Mouse (Mus musculus) heart, embryonic 10.5 days (tissue): Measurements from ENCODE around the gene 4932415D10Rik. TPM values are rescaled to one million over a fixed set of nuclear protein-coding genes. Genes with fewer than 3 reads are reported as not detected.

Source experiments
- DNase-seq: peaks from one replicate; pipeline ENCODE4 v3.0.0-alpha.2; 2017; ENCODE audit warnings: low spot score
- H3K27ac ChIP-seq: fragments of 300-500 bp; sonication (generic); 2 replicates; pipeline ENCODE4 v1.5.1; 2016; ENCODE audit warnings: mild to moderate bottlenecking
- H3K27me3 ChIP-seq: fragments of 300-500 bp; sonication (generic); 2 replicates; pipeline ENCODE4 v1.6.1; 2016; ENCODE audit warnings: mild to moderate bottlenecking; ENCODE audit not compliant: poor library complexity, insufficient read depth, severe bottlenecking
- H3K36me3 ChIP-seq: fragments of 300-500 bp; sonication (generic); 2 replicates; pipeline ENCODE4 v1.6.1; 2016; ENCODE audit warnings: mild to moderate bottlenecking, moderate library complexity
- H3K4me1 ChIP-seq: fragments of 300-500 bp; sonication (generic); 2 replicates; pipeline ENCODE4 v1.6.1; 2016; ENCODE audit warnings: mild to moderate bottlenecking
- H3K4me3 ChIP-seq: fragments of 300-500 bp; sonication (generic); 2 replicates; pipeline ENCODE4 v1.5.1; 2016; ENCODE audit warnings: mild to moderate bottlenecking, moderate library complexity
- H3K9me3 ChIP-seq: fragments of 300-500 bp; sonication (generic); 2 replicates; pipeline ENCODE4 v1.6.1; 2016; ENCODE audit warnings: mild to moderate bottlenecking, moderate library complexity
- WGBS: fragments of 180-500 bp; shearing (Covaris S2); methylation state at CpG from one replicate; pipeline ENCODE4 v1.1.7; 2016; 5-methylcytosine and 5-hydroxymethylcytosine counted together
- polyA plus RNA-seq: library from polyadenylated mRNA; unstranded; fragments of >200 nt; fragmentation: Nextera tagmentation; extraction: Ambion mirVana; gene quantifications from 2 replicates; pipeline ENCODE4 v1.2.1, GENCODE M21; 2016

Gene 4932415D10Rik
- 0.03 TPM in 1 of 2 replicates, not detected in the other for polyA plus RNA-seq

DNA sequence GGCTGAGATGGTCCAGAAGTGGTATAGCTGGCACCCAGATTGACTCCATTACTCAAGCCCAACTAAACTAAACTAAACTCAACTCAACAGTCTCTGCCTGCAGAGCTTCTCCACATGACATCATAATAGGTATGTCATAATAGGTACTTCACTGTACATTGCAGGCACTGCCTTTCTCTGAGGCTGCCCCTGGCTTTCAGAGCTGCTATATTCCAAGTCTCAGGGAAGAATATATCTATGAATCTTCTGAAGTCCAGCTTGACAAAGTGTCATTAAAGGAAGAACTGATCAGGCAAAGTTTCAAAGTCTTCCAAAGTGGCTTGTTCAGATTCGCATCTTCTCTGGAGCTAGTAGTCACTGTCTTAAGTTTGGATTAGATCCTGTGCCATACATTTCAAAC is at the start of gene 4932415D10Rik:
TSS of gene 4932415D10Rik (minus strand) at position 101 of the 400 bp plus-strand sequence.
- Histone ChIP-seq H3K27ac (no peak within 1 kb of the TSS), H3K27me3 (no peaks in the 10 kb centered on the region), H3K9me3 (no peaks in the 10 kb centered on the region), H3K36me3 (no peaks in the 10 kb centered on the region), H3K4me3 (no peak within 1 kb of the TSS), H3K4me1 (no peaks in the 10 kb centered on the region)
- 83% methylated on average over 1 of the region's 1 CpGs for WGBS
- no peak for DNase-seq

DNA sequence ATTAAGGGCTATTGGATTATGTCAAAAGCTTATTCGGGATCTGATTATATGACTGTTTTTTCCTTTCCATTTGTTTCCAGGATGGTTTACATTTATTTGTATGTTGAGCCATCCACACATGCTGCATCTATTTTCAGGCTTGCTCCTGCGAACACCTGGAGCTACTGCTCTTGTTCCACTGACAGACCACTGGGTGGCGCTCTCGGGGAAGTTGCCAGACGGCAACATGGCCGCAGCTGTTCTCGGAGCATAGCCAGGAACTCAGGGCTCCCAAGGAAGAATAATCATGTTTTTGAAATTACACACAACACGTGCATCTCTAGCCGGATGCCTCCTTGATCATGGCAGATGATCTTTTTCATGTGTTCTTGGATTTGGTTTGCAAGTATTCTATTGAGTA is 45.5 kb upstream of the 4932415D10Rik start:
- DNase-seq, result no peak
- 82% methylated on average over 9 of the region's 9 CpGs for WGBS
- no peak overlapping the region for H3K4me3 ChIP-seq
- no peaks in the 10 kb centered on the region for H3K4me1 ChIP-seq
- peaks cover 20% of the 10 kb centered on the region for H3K36me3 ChIP-seq
- no peaks in the 10 kb centered on the region for H3K27me3 ChIP-seq
- H3K27ac ChIP-seq, result no peak overlapping the region
- H3K9me3 ChIP-seq, result peaks cover 11% of the 10 kb centered on the region

DNA sequence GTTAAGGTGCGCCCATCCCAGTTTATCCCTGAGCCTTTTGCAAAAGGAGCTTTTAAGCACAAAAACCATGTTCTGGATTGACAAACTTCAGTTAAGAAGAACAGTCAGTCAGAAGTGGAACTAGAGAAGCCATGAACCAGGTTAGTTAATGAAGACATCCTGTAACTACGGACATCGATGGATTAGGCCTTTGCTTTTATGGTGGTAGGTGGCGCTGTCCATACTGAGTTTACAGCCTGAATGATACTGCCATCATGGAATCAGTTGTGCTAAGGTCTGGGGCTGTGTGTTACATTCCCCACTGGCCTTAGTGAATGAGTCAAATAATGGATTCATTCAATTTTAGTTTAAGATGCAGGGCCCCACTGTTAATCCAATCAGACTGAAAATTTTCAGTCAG is 39.0 kb upstream of the 4932415D10Rik start:
- Histone ChIP-seq H3K27ac (no peak overlapping the region), H3K9me3 (0 out of 2 replicates have a peak, but pooled peaks cover 6% of the 10 kb centered on the region), H3K27me3 (no peaks in the 10 kb centered on the region), H3K4me3 (no peak overlapping the region), H3K36me3 (no peaks in the 10 kb centered on the region), H3K4me1 (no peaks in the 10 kb centered on the region)
- DNase-seq, result no peak
- 97% methylated on average over 4 of the region's 4 CpGs for WGBS

DNA sequence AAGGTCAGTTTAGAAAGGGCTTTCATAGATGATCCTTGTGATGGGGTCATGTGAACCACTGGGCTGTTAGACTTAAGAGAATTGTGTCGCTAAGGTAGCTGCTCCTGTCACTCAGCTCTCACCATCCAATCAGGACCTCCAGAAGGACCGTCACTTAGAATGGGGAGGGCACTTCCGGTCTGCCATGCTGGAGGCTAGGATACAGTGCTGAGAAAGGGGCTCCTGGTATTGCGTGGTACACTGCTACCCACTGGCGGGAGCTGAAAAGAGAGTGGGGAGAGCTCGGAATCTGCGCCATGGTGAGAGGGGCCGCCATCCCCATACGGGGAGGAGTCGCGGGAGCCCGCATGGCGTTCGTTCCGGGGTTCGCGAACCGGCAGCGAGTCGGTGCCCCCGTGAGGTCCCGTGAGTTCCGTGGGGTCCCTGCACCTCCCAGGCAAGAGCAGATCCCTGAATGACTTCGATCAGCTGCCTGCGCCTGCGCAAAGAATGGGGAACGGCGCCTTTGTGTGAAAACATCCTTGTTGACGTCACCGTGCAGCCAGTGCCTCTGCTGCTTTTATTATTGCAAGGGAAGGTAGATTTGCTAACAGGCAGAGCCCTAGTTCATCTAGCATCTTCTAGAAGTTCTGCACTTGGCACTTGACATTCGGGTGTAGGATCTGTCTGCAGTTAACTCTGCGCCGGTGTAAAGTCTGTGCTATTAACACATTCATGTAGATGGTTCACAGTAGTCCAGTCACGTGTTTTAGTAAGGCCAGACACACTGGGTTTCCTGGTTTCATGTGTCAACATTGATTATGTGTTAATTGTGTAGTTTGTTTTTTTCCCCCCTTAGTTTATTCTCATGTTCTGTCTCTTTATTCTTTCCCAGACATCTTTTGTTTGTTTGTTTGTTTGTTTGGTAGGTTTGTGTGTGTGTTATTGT is 38.0 kb upstream of the 4932415D10Rik start, which contains the start of gene Gm4924:
TSS of gene Gm4924 (plus strand) at position 173 of the 928 bp plus-strand sequence.
- no peaks in the 10 kb centered on the region for H3K36me3 ChIP-seq
- 0 out of 2 replicates have a peak, but pooled peaks cover 6% of the 10 kb centered on the region for H3K9me3 ChIP-seq
- peak; percentile 92 for DNase-seq
- no peaks in the 10 kb centered on the region for H3K27me3 ChIP-seq
- peak within 1 kb of the TSS; percentile 89 for H3K4me3 ChIP-seq
- H3K4me1 ChIP-seq, result no peaks in the 10 kb centered on the region
- WGBS, result 5% methylated on average over 34 of the region's 34 CpGs
- peak within 1 kb of the TSS; percentile 97 for H3K27ac ChIP-seq

DNA sequence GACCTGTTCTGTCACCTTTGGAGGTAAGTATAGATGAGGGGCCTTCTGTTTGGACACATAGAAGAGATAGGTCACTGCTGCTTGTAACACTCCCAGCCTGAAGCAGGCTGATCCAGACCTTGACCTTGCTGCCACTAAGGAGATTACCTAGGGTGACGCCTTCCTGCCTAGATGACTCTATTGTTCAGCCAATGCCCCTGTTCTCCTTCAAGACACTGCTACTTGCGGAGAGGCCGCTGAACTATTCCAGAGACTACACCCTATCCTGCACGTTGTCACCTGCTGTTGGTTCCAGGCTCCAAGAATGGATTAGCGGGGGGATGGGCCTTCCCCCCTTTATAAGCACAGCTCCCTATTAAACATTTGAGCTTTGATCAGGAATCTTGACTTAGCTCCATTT is 13.4 kb upstream of the 4932415D10Rik start:
- 78% methylated on average over 5 of the region's 5 CpGs for WGBS
- no peak for DNase-seq
- H3K9me3 ChIP-seq, result no peaks in the 10 kb centered on the region

DNA sequence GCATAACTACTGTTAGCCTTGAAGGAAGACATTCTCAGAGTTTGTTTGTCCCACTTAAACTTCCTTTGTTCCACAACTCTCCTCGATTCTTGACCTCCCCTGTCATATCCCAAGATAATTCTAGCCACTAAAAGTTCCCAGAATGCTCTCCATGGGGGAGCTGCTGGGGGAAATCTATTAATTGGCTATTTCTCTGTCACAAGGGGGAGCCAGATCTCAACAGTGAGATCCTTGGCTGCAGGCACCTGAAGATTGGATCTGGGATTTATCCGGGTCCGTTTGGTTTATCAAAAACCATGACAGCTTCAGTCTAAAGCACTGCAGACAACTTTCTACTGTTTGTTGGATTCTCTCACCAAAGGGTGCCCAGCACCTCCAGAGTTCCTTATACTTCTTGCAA is 3.8 kb upstream of the 4932415D10Rik start:
- Histone ChIP-seq H3K36me3 (no peaks in the 10 kb centered on the region), H3K9me3 (peaks cover 8% of the 10 kb centered on the region; the same call in 1 of the 2 replicates), H3K27me3 (no peaks in the 10 kb centered on the region), H3K27ac (no peak overlapping the region), H3K4me3 (no peak overlapping the region), H3K4me1 (no peaks in the 10 kb centered on the region)
- no peak for DNase-seq
- 60% methylated on average over 3 of the region's 3 CpGs for WGBS

More for the DNA sequence above, 13.4 kb upstream of the 4932415D10Rik start:
- no peaks in the 10 kb centered on the region for H3K27me3 ChIP-seq
- no peak overlapping the region for H3K4me3 ChIP-seq
- no peaks in the 10 kb centered on the region for H3K36me3 ChIP-seq
- H3K27ac ChIP-seq, result no peak overlapping the region
- no peaks in the 10 kb centered on the region for H3K4me1 ChIP-seq

DNA sequence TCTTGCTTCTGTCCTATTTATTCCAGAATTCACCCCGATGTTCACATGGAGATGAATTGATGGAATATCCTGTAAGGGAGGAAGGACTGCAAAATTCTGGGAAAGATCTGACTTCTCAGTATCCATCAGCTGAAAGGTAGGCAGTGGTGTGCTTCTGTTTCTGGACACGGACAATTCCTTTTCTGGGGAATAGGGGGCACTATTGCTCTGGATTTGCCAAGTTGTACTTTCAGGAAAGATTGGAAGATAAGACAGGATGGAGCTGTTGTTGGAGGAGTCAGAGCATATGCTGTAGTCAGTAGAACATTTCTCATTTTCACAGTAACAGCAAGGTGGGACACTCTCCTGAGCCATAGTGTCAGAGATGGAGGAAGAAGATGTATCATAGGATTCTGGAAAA is 19.9 kb downstream of the 4932415D10Rik start:
- no peaks in the 10 kb centered on the region for H3K27me3 ChIP-seq
- WGBS, result 52% methylated on average over 2 of the region's 2 CpGs
- H3K27ac ChIP-seq, result no peak overlapping the region
- no peaks in the 10 kb centered on the region for H3K4me1 ChIP-seq
- H3K9me3 ChIP-seq, result no peaks in the 10 kb centered on the region
- H3K4me3 ChIP-seq, result no peak overlapping the region
- no peak for DNase-seq
- H3K36me3 ChIP-seq, result no peaks in the 10 kb centered on the region

DNA sequence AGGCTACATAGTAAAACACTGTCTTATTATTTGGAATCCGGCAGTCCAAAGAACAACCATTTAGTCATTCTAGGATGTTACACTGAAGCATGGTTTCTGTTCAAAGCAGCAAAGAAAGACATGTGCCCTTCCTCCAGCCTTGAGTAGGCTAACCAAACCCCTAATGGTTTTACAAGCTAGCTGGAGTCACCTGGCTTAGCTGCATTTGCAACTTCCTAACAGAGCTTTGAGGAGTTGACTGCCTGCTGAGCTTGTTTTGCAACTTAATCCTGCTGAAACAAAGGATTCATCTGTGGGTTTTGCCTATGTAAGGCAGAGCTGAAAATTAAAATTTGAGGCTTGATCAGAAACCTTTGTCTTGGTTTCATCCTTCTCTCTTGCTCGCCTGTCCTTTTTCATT is 59.1 kb downstream of the 4932415D10Rik start:
- H3K4me3 ChIP-seq, result no peak overlapping the region
- no peaks in the 10 kb centered on the region for H3K4me1 ChIP-seq
- H3K9me3 ChIP-seq, result peaks cover 6% of the 10 kb centered on the region; the same call in 1 of the 2 replicates
- WGBS, result 71% methylated on average over 2 of the region's 2 CpGs
- no peaks in the 10 kb centered on the region for H3K36me3 ChIP-seq
- H3K27ac ChIP-seq, result no peak overlapping the region
- no peaks in the 10 kb centered on the region for H3K27me3 ChIP-seq
- DNase-seq, result no peak

DNA sequence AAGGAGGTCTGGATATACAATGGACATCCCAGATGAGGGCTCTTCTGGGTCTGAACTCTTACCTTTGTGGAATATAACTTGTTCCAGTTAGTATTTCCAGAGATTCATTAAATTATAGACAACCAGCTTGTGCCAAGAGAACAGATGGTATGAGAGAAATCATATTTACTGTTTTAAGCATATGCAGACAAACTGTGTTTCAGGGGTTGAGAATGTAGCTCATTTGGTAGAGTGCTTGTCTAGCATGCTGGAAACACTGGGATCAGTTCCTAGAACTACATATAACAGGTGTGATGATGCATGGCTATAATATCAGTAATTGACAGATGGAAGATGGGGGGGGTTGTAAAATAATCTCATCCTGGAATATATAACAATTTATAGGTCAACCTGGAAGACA is 71.4 kb downstream of the 4932415D10Rik start:
- no peak overlapping the region for H3K4me3 ChIP-seq
- peaks cover 7% of the 10 kb centered on the region; the same call in 1 of the 2 replicates for H3K4me1 ChIP-seq
- no peak for DNase-seq
- no peaks in the 10 kb centered on the region for H3K9me3 ChIP-seq
- H3K36me3 ChIP-seq, result no peaks in the 10 kb centered on the region
- no peaks in the 10 kb centered on the region for H3K27me3 ChIP-seq
- no peak overlapping the region for H3K27ac ChIP-seq

DNA sequence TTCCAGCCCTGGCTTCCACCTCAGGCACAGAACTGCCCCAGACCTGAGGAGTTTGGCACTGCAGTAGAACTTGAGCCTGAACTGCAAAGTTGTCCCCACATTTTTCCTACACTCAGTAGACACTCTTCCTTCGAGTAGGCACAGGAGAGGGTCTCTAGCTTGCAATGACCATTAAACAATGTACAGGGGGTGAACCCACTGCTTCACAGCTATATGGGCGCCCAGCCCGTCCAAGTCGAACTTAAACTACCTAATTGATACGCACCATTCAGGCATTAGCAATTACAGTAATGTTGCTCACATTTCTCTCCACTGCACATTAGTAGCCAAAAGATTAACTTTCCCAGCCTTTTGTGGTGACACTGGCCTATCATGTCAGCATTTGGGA is 75.0 kb downstream of the 4932415D10Rik start:
- H3K27me3 ChIP-seq, result no peaks in the 10 kb centered on the region
- no peak for DNase-seq
- H3K36me3 ChIP-seq, result peaks cover 14% of the 10 kb centered on the region
- peaks cover 7% of the 10 kb centered on the region; the same call in 1 of the 2 replicates for H3K4me1 ChIP-seq
- peaks cover 6% of the 10 kb centered on the region for H3K9me3 ChIP-seq
- peak overlapping the region; percentile 93; the same call in 1 of the 2 replicates for H3K27ac ChIP-seq
- 64% methylated on average over 5 of the region's 5 CpGs for WGBS
- peak overlapping the region; percentile 84 for H3K4me3 ChIP-seq

DNA sequence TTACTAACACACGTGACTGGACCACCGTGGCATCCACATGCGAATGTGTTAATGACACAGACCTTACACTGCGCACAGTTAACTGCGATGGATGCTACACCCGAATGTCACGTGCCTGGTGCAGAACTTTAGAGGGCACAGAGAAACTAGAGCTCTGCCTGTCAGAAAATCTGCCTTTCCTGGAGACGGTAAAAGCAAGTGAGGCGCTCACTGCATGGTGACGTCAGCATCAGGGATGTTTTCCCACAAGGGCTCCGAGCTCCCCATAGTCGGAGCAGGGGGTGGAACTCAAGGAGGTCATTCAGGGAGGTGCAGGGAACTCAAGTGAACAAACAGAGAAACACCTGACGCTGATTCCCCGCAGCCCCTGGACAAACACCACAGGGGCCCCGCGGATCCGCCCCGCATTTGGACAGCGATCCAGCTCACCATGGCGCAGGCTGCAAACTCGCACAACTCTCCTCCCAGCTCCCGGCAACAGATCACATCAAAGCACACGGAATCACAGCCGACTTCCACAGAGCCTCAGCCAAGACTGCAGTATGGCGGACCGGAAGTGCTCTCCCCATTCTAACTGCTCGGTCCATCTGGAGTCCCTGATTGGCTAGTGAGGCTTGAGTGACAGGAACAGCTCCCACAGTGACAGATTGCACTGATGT is 75.5 kb downstream of the 4932415D10Rik start, which contains the start of gene Zfp938:
TSS of gene Zfp938 (minus strand) at position 539 of the 659 bp plus-strand sequence.
- H3K4me3 ChIP-seq, result peak within 1 kb of the TSS; percentile 84
- peak within 1 kb of the TSS; percentile 93 for H3K27ac ChIP-seq
- WGBS, result 5% methylated on average over 27 of the region's 27 CpGs
- peaks cover 7% of the 10 kb centered on the region for H3K9me3 ChIP-seq
- H3K36me3 ChIP-seq, result peaks cover 18% of the 10 kb centered on the region
- H3K4me1 ChIP-seq, result peaks cover 7% of the 10 kb centered on the region; the same call in 1 of the 2 replicates
- peak; percentile 91 for DNase-seq
- no peaks in the 10 kb centered on the region for H3K27me3 ChIP-seq
